Mouse (Mus musculus) kidney, postnatal 36 days (tissue): ENCODE measurements around the gene Gdpd3.
A peak's percentile ranks its signal among the peaks of the same experiment; 100 is the strongest.

Experiments
- DNase-seq, 2 experiments: peaks; one replicate each; pipeline ENCODE4 v3.0.0; 2021 to 2022; ENCODE audit warnings: mixed read lengths in 2 of 2

Gene Gdpd3

GRCm38 (mm10) chr7:126808703-126809455 lies 42.7 kb downstream of the Gdpd3 start:
- peak; percentile 94 for DNase-seq

DNA sequence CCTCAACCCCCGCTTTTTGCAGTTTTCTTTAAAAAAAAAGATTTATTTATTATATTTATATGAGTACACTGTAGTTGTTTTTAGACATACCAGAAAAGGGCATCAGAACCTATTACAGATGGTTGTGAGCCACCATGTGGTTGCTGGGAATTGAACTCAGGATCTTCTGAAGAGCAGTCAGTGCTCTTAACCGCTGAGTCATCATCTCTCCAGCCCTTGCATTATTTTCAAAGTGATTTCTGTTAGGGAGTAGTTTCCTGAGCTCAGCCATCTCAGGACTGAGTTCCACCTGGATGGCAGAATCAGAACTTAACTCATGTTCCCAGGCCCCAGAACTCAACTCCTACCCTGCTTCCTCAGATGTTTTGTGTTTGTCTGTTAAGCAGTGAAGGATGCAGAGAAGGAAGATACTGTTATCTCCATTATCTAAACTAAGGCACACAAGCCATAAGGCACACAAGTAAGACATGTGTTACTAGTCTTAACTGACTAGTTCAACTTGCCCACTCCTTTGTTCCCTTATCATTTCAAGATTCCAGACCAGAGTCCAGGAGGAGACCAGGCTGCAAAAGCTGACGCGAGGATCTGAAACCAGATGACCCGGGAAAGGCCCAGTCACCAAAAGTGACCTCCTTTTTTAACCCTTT lies 43.7 kb downstream of the Gdpd3 start:
- no peak for DNase-seq

- DNase-seq = no peak
Observed at GRCm38 (mm10) chr7:126815726-126816222, 49.6 kb downstream of the Gdpd3 start.

- no peak for DNase-seq
Observed at GRCm38 (mm10) chr7:126816494-126816893, 50.4 kb downstream of the Gdpd3 start.

DNA sequence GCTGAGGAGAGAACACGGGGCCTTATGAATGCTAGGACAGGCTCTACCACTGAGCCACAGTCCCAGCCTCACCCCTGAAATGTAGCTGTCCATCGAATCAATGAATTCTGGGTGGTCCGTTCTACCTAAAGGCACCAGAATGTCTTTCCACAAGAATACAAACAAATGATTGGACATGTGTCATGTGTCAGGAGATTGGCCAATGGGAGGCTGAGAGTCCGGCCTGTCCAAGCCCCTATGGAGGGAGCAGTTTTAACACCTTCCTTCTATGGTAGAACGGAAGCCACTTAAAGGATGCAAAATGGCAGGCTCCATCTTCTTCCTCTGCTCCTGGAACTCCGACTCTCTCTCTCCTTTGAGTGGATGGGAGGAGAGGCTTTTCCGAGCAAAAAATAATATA lies 51.5 kb downstream of the Gdpd3 start:
- no peak for DNase-seq

GRCm38 (mm10) chr7:126818818-126819217 lies 52.7 kb downstream of the Gdpd3 start:
- DNase-seq = no peak

- DNase-seq = peak; percentile 79 to 91
Observed at GRCm38 (mm10) chr7:126821835-126822511, 55.8 kb downstream of the Gdpd3 start.

DNA sequence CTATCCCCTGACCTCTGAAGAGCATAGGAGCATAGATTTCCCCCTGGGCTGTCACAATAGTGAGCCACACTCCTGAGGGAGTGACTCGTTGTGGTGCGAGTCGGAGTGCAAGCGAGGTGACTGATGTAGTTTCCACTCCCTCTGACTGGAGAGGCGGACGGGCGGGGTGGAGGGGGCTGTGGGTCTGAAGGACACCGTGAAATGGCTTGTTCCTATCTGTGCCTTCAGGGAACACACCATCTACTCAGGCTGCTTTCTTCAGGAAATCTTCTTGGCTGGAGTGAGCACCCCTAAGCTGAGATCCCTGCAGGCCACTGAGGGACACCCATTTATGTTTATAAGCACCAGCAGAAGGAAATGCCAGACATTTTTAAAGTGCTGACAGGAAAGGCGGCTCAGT lies 56.6 kb downstream of the Gdpd3 start:
- peak; percentile 16 to 37 for DNase-seq

- no peak for DNase-seq
Observed at GRCm38 (mm10) chr7:126823202-126823711, 57.1 kb downstream of the Gdpd3 start.

- DNase-seq = no peak
Observed at GRCm38 (mm10) chr7:126823940-126824339, 57.8 kb downstream of the Gdpd3 start.
